Mouse (Mus musculus): ENCODE measurements at regions not wholly inside any gene's neighbourhood (a gene's known extent, or its start where the extent isn't known, plus 50 kb on each side); places are given as distances from the start of the nearest gene placed in this dataset.

- no peak for TF ChIP-seq CTCF (IDR thresholded peaks at IDR 0.05; ENCODE audit: insufficient read depth, low read length)
- no peak for TF ChIP-seq POLR2A (IDR thresholded peaks at IDR 0.05; ENCODE audit: borderline replicate concordance, extremely low read depth, low read depth, low read length)
Observed at GRCm38 (mm10) chr17:4779017-4779416, 215.1 kb upstream of the Arid1b start.
